Mouse (Mus musculus): ENCODE measurements around the gene Rabgap1l.

DNA sequence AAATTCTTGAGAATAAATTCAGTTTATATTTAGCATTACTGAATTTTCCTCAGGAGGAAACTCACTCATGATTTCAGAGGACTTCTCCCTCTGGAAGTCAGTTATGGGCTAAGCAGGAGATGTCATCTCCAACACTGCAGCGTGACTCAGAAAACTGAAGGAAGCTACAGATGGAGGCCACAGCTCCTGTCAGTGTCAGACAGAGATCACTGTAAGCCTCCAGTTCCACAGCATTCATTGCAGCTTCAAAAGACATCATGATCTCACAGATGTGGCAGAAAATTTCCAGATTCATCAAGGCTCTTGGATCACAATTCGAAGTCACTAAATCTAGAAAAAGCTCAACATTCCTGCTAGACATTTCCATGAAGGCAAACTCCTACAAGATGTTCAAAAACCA lies 555.0 kb downstream of the Rabgap1l start:
- TF ChIP-seq CTCF (IDR thresholded peaks at IDR 0.05; ENCODE audit: low read depth, low read length) = no peak
- no peak for TF ChIP-seq POLR2A (IDR thresholded peaks at IDR 0.05; ENCODE audit: insufficient read depth, low read length)
